Mouse (Mus musculus) liver, postnatal 0 days (tissue): ENCODE measurements around the gene Pla2g3.

Experiments used
- CTCF ChIP-seq: sonication (generic); IDR thresholded peaks from 2 replicates; pipeline ENCODE4 v1.5.1; 2016; ENCODE audit warnings: antibody characterized with exemption, low read depth
- EP300 ChIP-seq: IDR thresholded peaks from 2 replicates; pipeline ENCODE4 v1.6.1; 2016; ENCODE audit warnings: antibody characterized with exemption, low read depth, mild to moderate bottlenecking

DNA sequence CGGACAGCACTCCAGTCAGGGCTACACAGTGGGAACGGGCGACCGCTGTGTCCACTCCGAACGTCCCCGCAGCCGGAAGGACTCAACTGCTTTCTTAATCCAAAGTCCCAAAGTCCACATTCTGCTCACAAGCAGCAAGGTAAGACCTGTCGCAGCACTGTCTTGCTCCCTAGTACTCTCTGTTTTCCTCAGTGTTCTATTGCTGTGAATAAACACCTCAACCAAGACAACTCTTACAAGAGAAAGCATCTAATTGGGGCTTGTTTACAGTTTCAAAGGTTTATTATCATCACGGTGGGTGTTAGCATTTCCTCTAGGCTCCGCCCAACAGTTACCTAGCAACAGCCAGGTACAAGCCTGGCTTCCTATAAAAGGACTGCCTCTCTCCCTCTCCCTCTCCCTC lies 16.6 kb upstream of the Pla2g3 start:
- TF ChIP-seq EP300 (no peak), CTCF (no peak)
